ENCODE assay signal across 1 mouse cellular context in the genomic region with DNA sequence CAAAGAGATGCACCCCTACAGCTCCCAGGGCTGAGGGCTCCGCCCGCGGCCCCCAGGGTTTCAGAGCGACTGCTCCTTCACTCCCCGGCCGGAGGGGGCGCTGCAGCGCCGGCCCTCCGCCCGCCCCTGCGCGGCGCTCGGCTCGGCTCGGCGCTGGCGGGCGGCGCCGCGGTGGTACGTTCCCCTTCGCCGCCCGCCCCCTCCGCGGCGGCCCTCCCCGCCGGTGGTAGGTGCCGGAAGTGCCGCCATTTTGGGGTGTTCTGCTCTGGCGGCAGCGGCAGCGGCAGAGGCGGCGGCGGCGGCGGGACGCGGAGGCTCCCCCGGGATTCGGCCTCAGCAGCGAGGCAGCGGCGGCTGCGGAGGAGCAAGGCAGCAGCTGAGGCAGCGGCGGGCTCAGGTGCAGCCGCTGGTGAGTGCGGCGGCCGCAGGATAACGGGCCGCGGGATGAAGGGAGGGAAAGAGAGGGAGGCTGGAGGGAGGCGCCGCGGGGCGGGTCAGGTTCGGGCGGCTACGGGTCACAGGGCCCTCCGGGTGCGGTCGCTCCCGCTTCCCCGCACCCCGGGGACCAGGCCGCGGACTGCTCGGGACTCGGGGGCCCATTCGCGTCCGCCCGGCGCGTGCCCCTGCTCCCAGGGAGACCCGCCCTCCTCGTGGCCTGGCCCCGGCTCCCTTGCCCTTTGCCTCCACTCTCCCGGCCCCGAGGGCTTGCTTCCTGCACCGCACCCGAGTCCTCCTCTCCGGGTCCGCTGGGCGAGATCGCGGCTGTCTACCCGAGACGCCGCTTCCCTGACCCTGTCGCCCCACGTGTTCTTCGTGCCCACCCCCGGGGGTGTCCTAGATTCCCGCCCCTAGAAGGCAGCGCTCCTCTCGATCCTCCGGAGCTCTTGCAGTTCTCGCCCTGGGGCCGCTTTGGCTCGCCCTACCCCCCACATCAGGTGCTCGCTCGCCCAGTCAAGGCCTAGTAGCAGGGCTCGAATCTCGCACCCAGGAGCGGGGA.
TF ChIP-seq lines count a peak whose summit lies in the region.

A gene (plus strand): TSS at position 150 of the 997 bp plus-strand sequence.

TF ChIP-seq in CH12.LX, 34 proteins besides CTCF, POLR2A, EP300 and RAD21 (continued from another document):
- no peak for TF ChIP-seq PAX5 (IDR thresholded peaks at IDR 0.05; ENCODE audit: low read length)
- no peak for TF ChIP-seq KAT2A (IDR thresholded peaks at IDR 0.05; ENCODE audit: insufficient replicate concordance, low read length)
- TF ChIP-seq BHLHE40 (IDR thresholded peaks at IDR 0.05; ENCODE audit: low read depth, low read length) = no peak
- peak; percentile 69 for TF ChIP-seq CHD2 (IDR thresholded peaks at IDR 0.05; ENCODE audit: low read length)
- TF ChIP-seq ZNF384 (IDR thresholded peaks at IDR 0.05; ENCODE audit: low read depth, low read length) = no peak
- TF ChIP-seq CHD1 (IDR thresholded peaks at IDR 0.05; ENCODE audit: low read depth, low read length) = no peak; the same call in 1 of the 2 replicates
- peak; percentile 68 for TF ChIP-seq SIN3A (IDR thresholded peaks at IDR 0.05; ENCODE audit: low read length)
- TF ChIP-seq ZC3H11A (IDR thresholded peaks at IDR 0.05; ENCODE audit: low read depth, low read length) = no peak
- peak; percentile 66 for TF ChIP-seq MAX (IDR thresholded peaks at IDR 0.05; ENCODE audit: low read length)
- no peak for TF ChIP-seq POLR2AphosphoS2 (IDR thresholded peaks at IDR 0.05; ENCODE audit: low read depth, low read length)
- no peak; the same call in 1 of the 2 replicates for TF ChIP-seq MEF2A (IDR thresholded peaks at IDR 0.05; ENCODE audit: borderline replicate concordance, low read depth, low read length)
- TF ChIP-seq USF1 (IDR thresholded peaks at IDR 0.05; ENCODE audit: low read depth, low read length) = peak; percentile 34
- peak; percentile 94; the same call in 1 of the 2 replicates for TF ChIP-seq MXI1 (IDR thresholded peaks at IDR 0.05; ENCODE audit: low read depth, low read length)
- no peak for TF ChIP-seq TBP (conservative IDR thresholded peaks at IDR 0.05; ENCODE audit: low read depth, low read length)
- TF ChIP-seq HCFC1 (IDR thresholded peaks at IDR 0.05; ENCODE audit: low read depth, low read length) = peak; percentile 57; the same call in 1 of the 2 replicates
- no peak for TF ChIP-seq MAFK (IDR thresholded peaks at IDR 0.05; ENCODE audit: insufficient replicate concordance, low read length)
- no peak for TF ChIP-seq RCOR1 (conservative IDR thresholded peaks at IDR 0.05; ENCODE audit: low read depth, low read length)
- TF ChIP-seq ELF1 (IDR thresholded peaks at IDR 0.05; ENCODE audit: low read depth, low read length) = peak; percentile 72
- no peak for TF ChIP-seq ZMIZ1 (IDR thresholded peaks at IDR 0.05; ENCODE audit: low read depth, low read length)
- peak; percentile 22; the same call in 1 of the 2 replicates for TF ChIP-seq MAZ (IDR thresholded peaks at IDR 0.05; ENCODE audit: low read depth, low read length)
- no peak for TF ChIP-seq GABPA (IDR thresholded peaks at IDR 0.05; ENCODE audit: insufficient replicate concordance, low read depth, low read length)
- peak; percentile 74 for TF ChIP-seq NRF1 (IDR thresholded peaks at IDR 0.05; ENCODE audit: low read depth, low read length)
- no peak for TF ChIP-seq ZKSCAN1 (IDR thresholded peaks at IDR 0.05; ENCODE audit: borderline replicate concordance, low read depth, low read length)
- peak; percentile 56; the same call in 1 of the 2 replicates for TF ChIP-seq TCF12 (IDR thresholded peaks at IDR 0.05; ENCODE audit: low read depth, low read length)
- no peak for TF ChIP-seq JUND (conservative IDR thresholded peaks at IDR 0.05; ENCODE audit: low read depth, low read length)
- TF ChIP-seq USF2 (conservative IDR thresholded peaks at IDR 0.05; ENCODE audit: low read depth, low read length) = no peak; the same call in 1 of the 2 replicates
- TF ChIP-seq E2F4 (IDR thresholded peaks at IDR 0.05; ENCODE audit: insufficient replicate concordance, low read depth, low read length) = no peak
- peak; percentile 7; the same call in 1 of the 2 replicates for TF ChIP-seq IRF4 (IDR thresholded peaks at IDR 0.05; ENCODE audit: low read depth, low read length)
- TF ChIP-seq JUN (IDR thresholded peaks at IDR 0.05; ENCODE audit: insufficient read depth, low read depth, low read length) = no peak
- TF ChIP-seq NELFE (IDR thresholded peaks at IDR 0.05; ENCODE audit: low read depth, low read length) = peak; percentile 63
- TF ChIP-seq SMC3 (IDR thresholded peaks at IDR 0.05; ENCODE audit: low read depth, low read length) = no peak
